Mouse (Mus musculus) stomach, embryonic 14.5 days (tissue): ENCODE results near the gene Ankrd13c. TPM values are rescaled to one million over a fixed set of nuclear protein-coding genes. Genes with fewer than 3 reads are reported as not detected.

Experiments used
- ATAC-seq: fragments of 200-750 bp; cut with Nextera tagmentation; 2 replicates; pipeline ENCODE4 v1.8.0; 2017; ENCODE audit warnings: low read depth, moderate TSS enrichment; ENCODE audit not compliant: insufficient number of reproducible peaks, insufficient read depth, low FRiP score
- H3K27ac ChIP-seq: fragments of 300-500 bp; sonication (generic); 2 replicates; pipeline ENCODE4 v1.5.1; 2014; ENCODE audit warnings: mild to moderate bottlenecking, low read length, moderate library complexity, mixed read lengths
- H3K27me3 ChIP-seq: fragments of 300-500 bp; sonication (generic); 2 replicates; pipeline ENCODE4 v1.6.1; 2014; ENCODE audit warnings: low read length, control low read depth, mixed read lengths; ENCODE audit not compliant: control insufficient read depth, insufficient read depth
- H3K36me3 ChIP-seq: fragments of 300-500 bp; sonication (generic); 2 replicates; pipeline ENCODE4 v1.6.1; 2014; ENCODE audit warnings: mild to moderate bottlenecking, control low read depth, low read length, moderate library complexity, mixed read lengths; ENCODE audit not compliant: control insufficient read depth, insufficient read depth
- H3K4me1 ChIP-seq: fragments of 300-500 bp; sonication (generic); 2 replicates; pipeline ENCODE4 v1.6.1; 2014; ENCODE audit warnings: low read length, control low read depth, mixed read lengths; ENCODE audit not compliant: control insufficient read depth, insufficient read depth
- H3K4me2 ChIP-seq: fragments of 300-500 bp; sonication (generic); replicated peaks from 2 replicates; pipeline ENCODE4 v1.6.1; 2014; ENCODE audit warnings: low read depth, low read length, control low read depth
- H3K4me3 ChIP-seq: fragments of 300-500 bp; sonication (generic); 2 replicates; pipeline ENCODE4 v1.5.1; 2014; ENCODE audit warnings: low read depth, low read length, control low read depth
- H3K9ac ChIP-seq: fragments of 300-500 bp; sonication (generic); replicated peaks from 2 replicates; pipeline ENCODE4 v1.6.1; 2014; ENCODE audit warnings: low read depth, mild to moderate bottlenecking, control low read depth, low read length, moderate library complexity, mixed read lengths
- H3K9me3 ChIP-seq: fragments of 300-500 bp; sonication (generic); 2 replicates; pipeline ENCODE4 v1.6.1; 2016; ENCODE audit warnings: low read depth, low read length, control low read depth; ENCODE audit not compliant: control insufficient read depth
- WGBS: fragments of 180-500 bp; shearing (Covaris S2); extraction: QIAGEN DNeasy Blood & Tissue Kit; methylation state at CpG from one replicate; pipeline ENCODE4 v1.1.7; 2014; 5-methylcytosine and 5-hydroxymethylcytosine counted together
- polyA plus RNA-seq: library from polyadenylated mRNA; unstranded; fragments of >200 nt; fragmentation: Nextera tagmentation; extraction: Ambion mirVana; gene quantifications from 2 replicates; pipeline ENCODE4 v1.2.1, GENCODE M21; 2014

Gene Ankrd13c
- polyA plus RNA-seq, 1 experiment from 2014 or later = 24.7 TPM

- no peaks in the 10 kb centered on the region for H3K9me3 ChIP-seq
- no peak overlapping the region for H3K27ac ChIP-seq
- ATAC-seq = no peak
- H3K36me3 ChIP-seq = no peaks in the 10 kb centered on the region
- WGBS = 84% methylated on average over 3 of the region's 3 CpGs
- no peaks in the 10 kb centered on the region for H3K27me3 ChIP-seq
- H3K4me2 ChIP-seq = no peak overlapping the region
- H3K9ac ChIP-seq = no peak overlapping the region
- no peaks in the 10 kb centered on the region for H3K4me1 ChIP-seq
- no peak overlapping the region for H3K4me3 ChIP-seq
Measured at GRCm38 (mm10) chr3:157923268-157923835, 23.7 kb upstream of the Ankrd13c start.

DNA sequence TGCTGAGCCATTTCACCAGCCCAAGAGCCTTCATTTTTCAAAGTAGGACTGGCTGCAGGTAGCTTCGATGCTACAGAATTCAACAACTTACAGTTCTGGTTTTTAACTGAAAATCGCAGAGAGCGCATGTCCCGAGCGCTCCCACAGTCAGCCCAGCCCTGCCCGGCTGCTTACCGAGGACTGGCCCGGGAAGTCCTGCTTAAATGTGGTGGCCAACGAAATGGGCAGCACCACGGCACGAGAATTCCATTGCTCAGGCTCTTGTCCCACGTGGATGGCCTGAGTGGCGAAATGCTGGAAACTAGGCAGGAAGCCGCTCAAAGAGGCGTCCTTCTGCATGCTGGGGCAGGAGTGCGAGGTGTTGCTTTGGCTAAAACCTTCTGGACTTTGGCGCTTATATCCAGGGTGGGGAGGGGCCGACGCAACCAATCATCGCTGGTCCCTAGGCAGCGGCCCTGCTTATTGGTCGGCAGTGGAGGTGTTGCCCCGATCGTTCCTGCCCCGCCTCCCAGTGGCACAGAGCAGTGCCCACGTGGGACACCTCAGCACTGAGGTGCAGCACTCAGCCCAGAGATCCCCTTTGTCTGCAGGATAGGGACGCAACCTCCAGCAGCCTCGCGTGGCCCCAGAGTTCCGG lies 22.2 kb upstream of the Ankrd13c start, which contains the start of gene Cth:
Cth (minus strand) TSS at position 386 of the 637 bp plus-strand sequence.
- no peaks in the 10 kb centered on the region for H3K4me1 ChIP-seq
- H3K27ac ChIP-seq = no peak within 1 kb of the TSS
- ATAC-seq = peak; percentile 99
- no peaks in the 10 kb centered on the region for H3K9me3 ChIP-seq
- H3K36me3 ChIP-seq = no peaks in the 10 kb centered on the region
- H3K27me3 ChIP-seq = no peaks in the 10 kb centered on the region
- peak within 1 kb of the TSS; percentile 53 for H3K4me3 ChIP-seq
- WGBS = under 1% methylated on average over 30 of the region's 30 CpGs
- peak within 1 kb of the TSS; percentile 18; the same call in 1 of the 2 replicates for H3K9ac ChIP-seq
- peak within 1 kb of the TSS; percentile 92 for H3K4me2 ChIP-seq

DNA sequence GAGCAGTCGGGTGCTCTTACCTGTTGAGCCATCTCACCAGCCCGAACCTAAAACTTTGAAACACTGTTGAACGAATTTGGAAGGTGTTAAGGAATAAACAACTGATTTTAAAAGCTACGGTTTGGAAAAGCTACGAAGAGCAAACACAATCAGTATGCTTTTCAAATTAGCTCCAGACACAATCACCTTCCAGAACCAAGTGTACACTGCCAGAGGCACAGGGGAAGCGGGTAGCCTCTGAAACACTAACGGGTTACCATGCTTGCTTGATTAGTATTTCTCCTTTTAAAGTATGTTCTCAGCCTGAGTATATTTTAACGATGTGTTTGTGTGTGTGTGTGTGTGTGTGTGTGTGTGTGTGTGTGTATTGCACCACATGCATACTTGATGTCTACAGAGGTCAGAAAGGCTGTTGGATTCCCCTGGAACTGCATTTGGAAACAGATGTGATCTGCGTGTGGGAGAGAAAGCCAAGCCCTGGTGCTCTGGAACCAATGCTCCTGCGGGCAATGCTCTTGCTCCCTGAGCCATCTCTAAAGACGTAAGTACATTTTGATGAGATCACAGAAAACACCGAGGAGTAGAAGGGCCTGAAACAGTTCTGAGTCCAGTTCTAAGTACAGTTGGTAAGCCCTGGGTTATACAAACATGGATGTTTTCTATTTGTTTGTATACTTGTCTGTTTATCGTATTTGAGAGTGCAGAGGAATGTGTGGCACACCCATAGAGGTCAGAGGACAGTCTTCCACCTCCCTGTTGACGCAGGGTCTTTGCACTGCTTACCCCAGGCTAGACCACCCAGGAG lies 21.1 kb upstream of the Ankrd13c start:
- Histone ChIP-seq H3K4me3 (no peak overlapping the region), H3K9ac (no peak overlapping the region), H3K9me3 (no peaks in the 10 kb centered on the region), H3K36me3 (no peaks in the 10 kb centered on the region), H3K4me2 (no peak overlapping the region), H3K4me1 (no peaks in the 10 kb centered on the region), H3K27me3 (no peaks in the 10 kb centered on the region), H3K27ac (no peak overlapping the region)
- no peak for ATAC-seq
- 85% methylated on average over 14 of the region's 14 CpGs for WGBS

DNA sequence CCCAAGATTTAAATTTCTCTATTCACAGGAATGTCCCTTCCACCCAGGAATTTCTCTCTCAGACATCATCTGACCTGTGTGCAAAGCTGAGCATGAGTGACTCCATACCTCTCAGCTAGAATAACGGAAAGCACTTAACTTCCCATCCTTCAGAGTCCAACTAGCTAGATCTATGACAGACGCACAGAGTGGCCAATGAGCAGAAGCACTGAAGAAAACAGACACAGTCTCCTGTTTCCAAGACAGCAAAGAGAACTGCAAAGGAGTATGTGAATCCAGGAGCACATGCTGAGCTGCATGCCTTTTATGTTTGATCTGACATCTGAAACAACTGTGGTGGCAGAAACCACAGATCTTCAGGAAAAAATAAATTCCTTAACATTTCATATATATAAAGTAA lies 20.3 kb upstream of the Ankrd13c start:
- no peak overlapping the region for H3K4me3 ChIP-seq
- H3K9ac ChIP-seq = no peak overlapping the region
- no peaks in the 10 kb centered on the region for H3K36me3 ChIP-seq
- no peaks in the 10 kb centered on the region for H3K9me3 ChIP-seq
- ATAC-seq = no peak
- 38% methylated on average over 2 of the region's 2 CpGs for WGBS
- no peak overlapping the region for H3K27ac ChIP-seq
- H3K4me2 ChIP-seq = no peak overlapping the region
- H3K27me3 ChIP-seq = no peaks in the 10 kb centered on the region
- H3K4me1 ChIP-seq = no peaks in the 10 kb centered on the region

- no peaks in the 10 kb centered on the region for H3K4me1 ChIP-seq
- H3K36me3 ChIP-seq = no peaks in the 10 kb centered on the region
- no peak overlapping the region for H3K27ac ChIP-seq
- no peak for ATAC-seq
- no peaks in the 10 kb centered on the region for H3K9me3 ChIP-seq
- 81% methylated on average over 2 of the region's 2 CpGs for whole genome bisulfite sequencing
- no peak overlapping the region for H3K9ac ChIP-seq
- no peak overlapping the region for H3K4me2 ChIP-seq
- H3K4me3 ChIP-seq = no peak overlapping the region
- H3K27me3 ChIP-seq = no peaks in the 10 kb centered on the region
Measured at GRCm38 (mm10) chr3:157928731-157929130, 18.3 kb upstream of the Ankrd13c start.

- ATAC-seq = no peak
- Histone ChIP-seq H3K9ac (no peak overlapping the region), H3K4me2 (no peak overlapping the region), H3K4me3 (no peak overlapping the region), H3K27me3 (no peaks in the 10 kb centered on the region), H3K4me1 (no peaks in the 10 kb centered on the region), H3K36me3 (no peaks in the 10 kb centered on the region), H3K9me3 (no peaks in the 10 kb centered on the region), H3K27ac (no peak overlapping the region)
- 76% methylated on average over 1 of the region's 1 CpGs for WGBS
Measured at GRCm38 (mm10) chr3:157929417-157929816, 17.6 kb upstream of the Ankrd13c start.

- H3K9ac ChIP-seq = no peak overlapping the region
- no peak overlapping the region for H3K4me2 ChIP-seq
- H3K9me3 ChIP-seq = no peaks in the 10 kb centered on the region
- no peaks in the 10 kb centered on the region for H3K36me3 ChIP-seq
- H3K27ac ChIP-seq = no peak overlapping the region
- H3K27me3 ChIP-seq = no peaks in the 10 kb centered on the region
- H3K4me1 ChIP-seq = no peaks in the 10 kb centered on the region
- H3K4me3 ChIP-seq = no peak overlapping the region
- 50% methylated on average over 3 of the region's 3 CpGs for WGBS
- 0 out of 2 replicates have a peak, but pooled peaks have one; percentile 42 for ATAC-seq
Measured at GRCm38 (mm10) chr3:157931592-157931991, 15.4 kb upstream of the Ankrd13c start.

GRCm38 (mm10) chr3:157932074-157932473 lies 15.0 kb upstream of the Ankrd13c start:
- Histone ChIP-seq H3K4me3 (no peak overlapping the region), H3K9ac (no peak overlapping the region), H3K9me3 (no peaks in the 10 kb centered on the region), H3K4me1 (no peaks in the 10 kb centered on the region), H3K27me3 (no peaks in the 10 kb centered on the region), H3K36me3 (no peaks in the 10 kb centered on the region), H3K27ac (no peak overlapping the region), H3K4me2 (no peak overlapping the region)
- ATAC-seq = 0 out of 2 replicates have a peak, but pooled peaks have one; percentile 10
- WGBS = 47% methylated on average over 3 of the region's 3 CpGs
